Mouse (Mus musculus): Measurements from ENCODE around the gene Fam83g.

GRCm38 (mm10) chr11:61745781-61746180 is 61.9 kb downstream of the Fam83g start:
- TF ChIP-seq CTCF (IDR thresholded peaks at IDR 0.05; ENCODE audit: insufficient read depth, low read length) (no peak), POLR2A (IDR thresholded peaks at IDR 0.05; ENCODE audit: borderline replicate concordance, extremely low read depth, low read depth, low read length) (no peak)

All from lung, adult 2 months (tissue).